6 mouse cellular contexts compared by ENCODE assay signal in genomic region chr2:119601575-119601974, GRCm38 (mm10). TPM values are rescaled to one million over a fixed set of nuclear protein-coding genes. Genes with fewer than 3 reads are reported as not detected.
DNase-seq lines count a peak whose midpoint lies in the region; ATAC-seq lines count a peak whose summit lies in the region.
"Not testable (repeated sequence)": the region's sequence is repeated elsewhere in the genome, so short reads cannot be mapped to it uniquely, and the experiment has no call there.

No protein-coding gene starts in this region.

- not testable (repeated sequence) for H3K9me3 ChIP-seq in intestine, embryonic 16.5 days (ENCODE audit: control insufficient read depth, low read length); liver, embryonic 11.5 days (ENCODE audit: control insufficient read depth, low read length); liver, embryonic 16.5 days (replicated peaks; ENCODE audit: control insufficient read depth, low read length)

- H3K4me2 ChIP-seq in intestine, embryonic 16.5 days (ENCODE audit: low read depth, low read length), result not testable (repeated sequence)
- H3K4me2 ChIP-seq in liver, embryonic 11.5 days, result 0 out of 2 replicates have a peak overlapping the region, but pooled peaks have one; percentile 16
- peak overlapping the region; percentile 0; the same call in 1 of the 2 replicates for H3K4me2 ChIP-seq in liver, embryonic 16.5 days (ENCODE audit: low read depth, low read length)

- ATAC-seq in intestine, embryonic 16.5 days, result 0 out of 2 replicates have a peak, but pooled peaks have one; percentile 45
- ATAC-seq in liver, embryonic 11.5 days (replicated peaks; ENCODE audit: low FRiP score); liver, embryonic 16.5 days (ENCODE audit: low read depth): not testable (repeated sequence)

- H3K36me3 ChIP-seq in intestine, embryonic 16.5 days (ENCODE audit: control insufficient read depth, insufficient read depth, low read length), result peaks cover 11% of the 10 kb centered on the region; the same call in 1 of the 2 replicates
- peaks cover 31% of the 10 kb centered on the region for H3K36me3 ChIP-seq in liver, embryonic 11.5 days (ENCODE audit: control insufficient read depth, insufficient read depth, low read length)
- H3K36me3 ChIP-seq in liver, embryonic 16.5 days (ENCODE audit: control insufficient read depth, insufficient read depth), result peaks cover 60% of the 10 kb centered on the region

- H3K4me1 ChIP-seq in intestine, embryonic 16.5 days (ENCODE audit: control insufficient read depth, insufficient read depth, low read length), result not testable (repeated sequence)
- H3K4me1 ChIP-seq in liver, embryonic 11.5 days (replicated peaks; ENCODE audit: control insufficient read depth, insufficient read depth, low read length), result peaks cover 35% of the 10 kb centered on the region
- peaks cover 61% of the 10 kb centered on the region for H3K4me1 ChIP-seq in liver, embryonic 16.5 days (ENCODE audit: control insufficient read depth, low read depth, low read length)

- not testable (repeated sequence) for H3K27me3 ChIP-seq in intestine, embryonic 16.5 days (replicated peaks; ENCODE audit: control insufficient read depth, insufficient read depth, low read length); liver, embryonic 11.5 days (replicated peaks; ENCODE audit: control insufficient read depth, insufficient read depth, low read length); liver, embryonic 16.5 days (ENCODE audit: control insufficient read depth, insufficient read depth, low read depth, low read length)

- H3K9ac ChIP-seq in intestine, embryonic 16.5 days (ENCODE audit: low read depth, low read length); liver, embryonic 11.5 days (ENCODE audit: low read depth, low read length); liver, embryonic 16.5 days (ENCODE audit: low read depth, low read length): not testable (repeated sequence)

- WGBS in intestine, embryonic 16.5 days, result 56% methylated on average over 3 of the region's 3 CpGs
- 79% methylated on average over 3 of the region's 3 CpGs for WGBS in liver, embryonic 11.5 days
- WGBS in liver, embryonic 16.5 days (ENCODE audit: insufficient replicate concordance), result 77% methylated on average over 3 of the region's 3 CpGs

- DNase-seq in brain, adult 2 months (ENCODE audit: low read depth, low spot score), result peak; percentile 57
- DNase-seq in cerebellum, postnatal 14 days, result peak; percentile 22 to 29
- peak; percentile 85 for DNase-seq in heart, adult 11 months
- not testable (repeated sequence) for DNase-seq in liver, embryonic 11.5 days (ENCODE audit: low spot score)

- H3K4me3 ChIP-seq in intestine, embryonic 16.5 days (ENCODE audit: low read length); liver, embryonic 11.5 days (ENCODE audit: low read depth, low read length); liver, embryonic 16.5 days (ENCODE audit: low read depth, low read length): not testable (repeated sequence)

- H3K27ac ChIP-seq in intestine, embryonic 16.5 days (ENCODE audit: low read length); liver, embryonic 11.5 days (ENCODE audit: low read depth, low read length): not testable (repeated sequence)
- H3K27ac ChIP-seq in liver, embryonic 16.5 days (ENCODE audit: low read length), result peak overlapping the region; percentile 41

RNA-seq across cellular contexts. Expression of gene Nusap1, which starts 16.5 kb away (rescaled TPM):
- polyA plus RNA-seq in intestine, embryonic 16.5 days (2015; fragmentation: Nextera tagmentation; extraction: Ambion mirVana), result 50.5 and 57.1 TPM in 2 replicates
- polyA plus RNA-seq in liver, embryonic 11.5 days (2014; fragmentation: Nextera tagmentation; extraction: Ambion mirVana), result 76.5 and 88.3 TPM in 2 replicates
- polyA plus RNA-seq in liver, embryonic 16.5 days (2015; fragmentation: Nextera tagmentation; extraction: Ambion mirVana), result 101 and 110 TPM in 2 replicates

RNA-seq across cellular contexts. Expression of gene Oip5, which starts 16.7 kb away (rescaled TPM):
- polyA plus RNA-seq in intestine, embryonic 16.5 days (2015; fragmentation: Nextera tagmentation; extraction: Ambion mirVana), result 18.2 and 23.6 TPM in 2 replicates
- polyA plus RNA-seq in liver, embryonic 11.5 days (2014; fragmentation: Nextera tagmentation; extraction: Ambion mirVana), result 42.0 and 47.7 TPM in 2 replicates
- 36.1 and 41.4 TPM in 2 replicates for polyA plus RNA-seq in liver, embryonic 16.5 days (2015; fragmentation: Nextera tagmentation; extraction: Ambion mirVana)

RNA-seq across cellular contexts. Expression of gene Chp1, which starts 54.1 kb away (rescaled TPM):
- 56.7 and 60.6 TPM in 2 replicates for polyA plus RNA-seq in intestine, embryonic 16.5 days (2015; fragmentation: Nextera tagmentation; extraction: Ambion mirVana)
- polyA plus RNA-seq in liver, embryonic 11.5 days (2014; fragmentation: Nextera tagmentation; extraction: Ambion mirVana), result 40.1 and 42.2 TPM in 2 replicates
- 68.8 and 69.6 TPM in 2 replicates for polyA plus RNA-seq in liver, embryonic 16.5 days (2015; fragmentation: Nextera tagmentation; extraction: Ambion mirVana)

RNA-seq across cellular contexts. Expression of gene Exd1, which starts 54.1 kb away (rescaled TPM):
- 0.36 and 0.39 TPM in 2 replicates for polyA plus RNA-seq in intestine, embryonic 16.5 days (2015; fragmentation: Nextera tagmentation; extraction: Ambion mirVana)
- 0.25 and 0.29 TPM in 2 replicates for polyA plus RNA-seq in liver, embryonic 11.5 days (2014; fragmentation: Nextera tagmentation; extraction: Ambion mirVana)
- polyA plus RNA-seq in liver, embryonic 16.5 days (2015; fragmentation: Nextera tagmentation; extraction: Ambion mirVana), result 0.14 and 0.34 TPM in 2 replicates
